Mouse (Mus musculus) brain, embryonic 14.5 days (tissue): ENCODE measurements at regions not wholly inside any gene's neighbourhood (a gene's known extent, or its start where the extent isn't known, plus 50 kb on each side); places are given as distances from the start of the nearest gene placed in this dataset.

ENCODE experiments used
- CTCF ChIP-seq: fragments of 200-500 bp; IDR thresholded peaks from 2 replicates; pipeline ENCODE4 v1.5.1; 2012; ENCODE audit warnings: inconsistent platforms, mild to moderate bottlenecking, moderate library complexity, borderline replicate concordance; ENCODE audit not compliant: insufficient read depth, insufficient read length; ENCODE audit errors: extremely low read depth
- POLR2A ChIP-seq: fragments of 200-500 bp; IDR thresholded peaks from 2 replicates; pipeline ENCODE4 v1.6.1; 2012; ENCODE audit warnings: mild to moderate bottlenecking, inconsistent platforms, borderline replicate concordance; ENCODE audit not compliant: poor library complexity, insufficient read depth, insufficient read length, severe bottlenecking; ENCODE audit errors: extremely low read depth

DNA sequence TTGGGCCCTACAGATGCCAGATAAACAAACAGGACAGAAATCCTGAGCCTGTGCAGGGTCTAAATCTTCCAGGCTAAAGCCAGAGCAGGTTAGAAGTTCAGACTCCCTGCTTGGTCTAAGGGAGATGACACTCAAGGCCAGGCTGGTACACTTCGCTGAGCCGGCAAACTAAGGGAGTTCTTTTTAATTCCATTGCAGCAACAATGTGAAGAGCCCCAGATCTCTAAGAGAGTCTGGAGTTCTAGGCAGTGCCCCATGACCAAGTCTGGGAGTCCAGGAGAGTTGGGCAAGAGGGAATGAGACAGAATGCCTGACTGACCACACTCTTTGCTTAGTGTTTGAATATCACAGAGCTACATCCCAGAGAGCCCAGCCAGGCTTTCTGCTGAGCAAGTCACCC is 52.5 kb upstream of the Adgra1 start:
- TF ChIP-seq CTCF (no peak), POLR2A (no peak)
